Mouse (Mus musculus): ENCODE data around the gene Prdx2. TPM values are rescaled to one million over a fixed set of nuclear protein-coding genes. Genes with fewer than 3 reads are reported as not detected.

The Prdx2 gene
- polyA plus RNA-seq, 1 experiment from 2014 or later = 965 TPM

DNA sequence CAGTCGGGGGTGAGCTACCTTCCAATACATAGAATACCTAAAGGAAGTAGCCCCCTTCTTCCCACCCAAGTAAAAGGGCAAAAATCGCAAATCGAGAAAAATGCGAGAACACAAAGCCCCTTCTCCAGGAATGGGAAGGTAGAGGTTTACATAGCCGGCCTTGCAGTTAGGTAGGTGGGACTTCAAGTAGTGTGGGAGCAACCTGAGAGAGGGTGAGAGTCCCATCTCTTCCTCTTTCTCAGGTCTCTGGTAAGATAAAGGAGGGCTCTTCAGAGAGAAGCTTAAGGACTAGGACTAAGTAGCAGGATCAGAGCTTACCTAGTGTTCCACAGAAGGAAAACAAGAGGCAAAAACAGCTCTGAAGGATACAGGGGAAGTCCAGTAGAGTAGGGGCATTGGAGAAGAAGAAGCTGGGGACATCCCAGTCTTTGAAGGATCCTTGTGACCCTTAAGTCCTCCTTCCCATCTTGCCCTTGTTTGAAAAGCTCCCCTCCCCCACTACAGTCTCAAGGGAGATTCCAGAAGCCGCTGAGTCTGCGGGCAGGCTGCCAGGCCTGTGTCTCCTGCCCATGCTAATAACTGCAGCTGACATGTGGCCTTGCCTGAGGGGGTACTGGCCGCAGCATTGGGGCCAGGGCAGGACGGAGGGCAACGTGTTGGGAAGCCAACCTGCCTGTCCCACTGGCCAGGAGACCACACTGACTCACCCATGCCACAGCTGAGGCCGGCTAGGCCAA, 11.4 kb downstream of the Prdx2 start:
- H3K4me3 ChIP-seq (ENCODE audit: low read length) = no peak overlapping the region
- H3K9me3 ChIP-seq (ENCODE audit: control insufficient read depth, low read length) = no peaks in the 10 kb centered on the region
- peaks cover 70% of the 10 kb centered on the region for H3K4me1 ChIP-seq (ENCODE audit: control insufficient read depth, insufficient read depth, low read length)
- no peak overlapping the region for H3K9ac ChIP-seq (ENCODE audit: low read depth, low read length)
- peak overlapping the region; percentile 98 for H3K4me2 ChIP-seq (replicated peaks; ENCODE audit: low read depth, low read length)
- H3K36me3 ChIP-seq (ENCODE audit: control insufficient read depth, insufficient read depth, low read length) = no peaks in the 10 kb centered on the region
- peak overlapping the region; percentile 53; the same call in 1 of the 2 replicates for H3K27ac ChIP-seq (ENCODE audit: low read depth, low read length)
- WGBS = 41% methylated on average over 11 of the region's 11 CpGs
- H3K27me3 ChIP-seq (ENCODE audit: control insufficient read depth, insufficient read depth, low read length) = no peaks in the 10 kb centered on the region; the same call in 1 of the 2 replicates
- ATAC-seq (ENCODE audit: low FRiP score, low TSS enrichment) = no peak

- H3K4me3 ChIP-seq (ENCODE audit: low read length) = no peak overlapping the region
- no peak overlapping the region; the same call in 1 of the 2 replicates for H3K27ac ChIP-seq (ENCODE audit: low read depth, low read length)
- peaks cover 68% of the 10 kb centered on the region for H3K4me1 ChIP-seq (ENCODE audit: control insufficient read depth, insufficient read depth, low read length)
- H3K9ac ChIP-seq (ENCODE audit: low read depth, low read length) = no peak overlapping the region
- H3K4me2 ChIP-seq (replicated peaks; ENCODE audit: low read depth, low read length) = no peak overlapping the region
- no peaks in the 10 kb centered on the region; the same call in 1 of the 2 replicates for H3K27me3 ChIP-seq (ENCODE audit: control insufficient read depth, insufficient read depth, low read length)
- ATAC-seq (ENCODE audit: low FRiP score, low TSS enrichment) = no peak
- no peaks in the 10 kb centered on the region for H3K36me3 ChIP-seq (ENCODE audit: control insufficient read depth, insufficient read depth, low read length)
- 73% methylated on average over 15 of the region's 15 CpGs for WGBS
- H3K9me3 ChIP-seq (ENCODE audit: control insufficient read depth, low read length) = no peaks in the 10 kb centered on the region
Observed at GRCm38 (mm10) chr8:84981644-84982498, 12.5 kb downstream of the Prdx2 start.

- WGBS = 73% methylated on average over 3 of the region's 3 CpGs
- H3K27ac ChIP-seq (ENCODE audit: low read depth, low read length) = no peak overlapping the region
- no peak overlapping the region for H3K9ac ChIP-seq (ENCODE audit: low read depth, low read length)
- H3K36me3 ChIP-seq (ENCODE audit: control insufficient read depth, insufficient read depth, low read length) = no peaks in the 10 kb centered on the region
- no peaks in the 10 kb centered on the region for H3K9me3 ChIP-seq (ENCODE audit: control insufficient read depth, low read length)
- H3K27me3 ChIP-seq (ENCODE audit: control insufficient read depth, insufficient read depth, low read length) = no peaks in the 10 kb centered on the region
- H3K4me2 ChIP-seq (replicated peaks; ENCODE audit: low read depth, low read length) = no peak overlapping the region
- ATAC-seq (ENCODE audit: low FRiP score, low TSS enrichment) = no peak
- H3K4me3 ChIP-seq (ENCODE audit: low read length) = no peak overlapping the region
- peaks cover 63% of the 10 kb centered on the region for H3K4me1 ChIP-seq (ENCODE audit: control insufficient read depth, insufficient read depth, low read length)
Observed at GRCm38 (mm10) chr8:84982499-84983011, 13.2 kb downstream of the Prdx2 start.

- no peaks in the 10 kb centered on the region for H3K9me3 ChIP-seq (ENCODE audit: control insufficient read depth, low read length)
- peak overlapping the region; percentile 58; the same call in 1 of the 2 replicates for H3K9ac ChIP-seq (ENCODE audit: low read depth, low read length)
- WGBS = 3% methylated on average over 15 of the region's 16 CpGs
- peaks cover 52% of the 10 kb centered on the region for H3K4me1 ChIP-seq (ENCODE audit: control insufficient read depth, insufficient read depth, low read length)
- H3K27ac ChIP-seq (ENCODE audit: low read depth, low read length) = peak overlapping the region; percentile 74; the same call in 1 of the 2 replicates
- no peaks in the 10 kb centered on the region for H3K36me3 ChIP-seq (ENCODE audit: control insufficient read depth, insufficient read depth, low read length)
- H3K4me2 ChIP-seq (replicated peaks; ENCODE audit: low read depth, low read length) = peak overlapping the region; percentile 96
- H3K27me3 ChIP-seq (ENCODE audit: control insufficient read depth, insufficient read depth, low read length) = no peaks in the 10 kb centered on the region
- peak overlapping the region; percentile 48 for H3K4me3 ChIP-seq (ENCODE audit: low read length)
- ATAC-seq (ENCODE audit: low FRiP score, low TSS enrichment) = no peak
Observed at GRCm38 (mm10) chr8:84984294-84985048, 15.1 kb downstream of the Prdx2 start.

- ATAC-seq (ENCODE audit: low FRiP score, low TSS enrichment) = no peak; the same call in 1 of the 2 replicates
- WGBS = under 1% methylated on average over 23 of the region's 23 CpGs
- no peaks in the 10 kb centered on the region for H3K9me3 ChIP-seq (ENCODE audit: control insufficient read depth, low read length)
- peak overlapping the region; percentile 74; the same call in 1 of the 2 replicates for H3K27ac ChIP-seq (ENCODE audit: low read depth, low read length)
- peak overlapping the region; percentile 96 for H3K4me2 ChIP-seq (replicated peaks; ENCODE audit: low read depth, low read length)
- H3K4me1 ChIP-seq (ENCODE audit: control insufficient read depth, insufficient read depth, low read length) = peaks cover 53% of the 10 kb centered on the region
- no peaks in the 10 kb centered on the region for H3K36me3 ChIP-seq (ENCODE audit: control insufficient read depth, insufficient read depth, low read length)
- H3K4me3 ChIP-seq (ENCODE audit: low read length) = peak overlapping the region; percentile 48
- H3K9ac ChIP-seq (ENCODE audit: low read depth, low read length) = peak overlapping the region; percentile 58
- no peaks in the 10 kb centered on the region for H3K27me3 ChIP-seq (ENCODE audit: control insufficient read depth, insufficient read depth, low read length)
Observed at GRCm38 (mm10) chr8:84985049-84985683, 15.8 kb downstream of the Prdx2 start.

DNA sequence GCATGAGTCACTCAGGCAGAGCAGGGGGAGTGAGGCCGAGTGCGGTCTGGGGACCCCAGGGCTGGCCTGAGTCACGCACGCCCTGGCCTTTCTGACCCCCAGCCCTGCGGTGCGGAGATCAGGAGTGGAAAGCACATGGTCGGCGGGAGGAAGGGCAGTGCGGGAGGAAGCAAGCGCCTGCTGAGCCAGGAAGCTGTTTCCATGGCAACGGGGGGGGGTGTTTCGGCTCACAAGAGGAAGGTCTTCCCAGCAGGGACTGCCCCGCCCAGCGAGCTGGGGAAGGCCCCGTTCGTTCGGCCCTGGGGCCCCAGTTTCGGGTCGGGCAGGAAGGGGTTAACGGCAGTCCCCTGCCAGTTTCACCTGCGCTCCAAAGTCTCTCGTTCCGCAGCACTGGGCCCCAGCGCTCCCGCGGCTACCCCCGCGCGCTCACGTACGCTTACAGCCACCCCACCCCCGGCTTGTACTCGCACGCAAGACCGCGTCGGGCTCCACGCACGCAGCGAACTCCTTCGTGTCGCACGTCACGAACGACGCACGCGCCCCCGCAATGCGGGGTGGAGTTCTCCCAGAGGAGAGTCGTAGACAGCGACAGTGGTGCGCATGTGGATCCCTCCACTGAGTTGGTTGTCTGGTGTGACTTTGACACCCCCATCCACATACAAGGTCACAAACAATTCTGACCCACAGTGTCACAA, 16.4 kb downstream of the Prdx2 start:
- Histone ChIP-seq H3K36me3 (ENCODE audit: control insufficient read depth, insufficient read depth, low read length) (no peaks in the 10 kb centered on the region), H3K27ac (ENCODE audit: low read depth, low read length) (peak overlapping the region; percentile 74), H3K4me1 (ENCODE audit: control insufficient read depth, insufficient read depth, low read length) (peaks cover 47% of the 10 kb centered on the region), H3K9me3 (ENCODE audit: control insufficient read depth, low read length) (no peaks in the 10 kb centered on the region), H3K4me2 (replicated peaks; ENCODE audit: low read depth, low read length) (peak overlapping the region; percentile 96), H3K27me3 (ENCODE audit: control insufficient read depth, insufficient read depth, low read length) (no peaks in the 10 kb centered on the region), H3K4me3 (ENCODE audit: low read length) (peak overlapping the region; percentile 48), H3K9ac (ENCODE audit: low read depth, low read length) (peak overlapping the region; percentile 58)
- ATAC-seq (ENCODE audit: low FRiP score, low TSS enrichment) = peak; percentile 46
- under 1% methylated on average over 52 of the region's 53 CpGs for WGBS

- H3K4me2 ChIP-seq (replicated peaks; ENCODE audit: low read depth, low read length) = peak overlapping the region; percentile 96
- H3K4me1 ChIP-seq (ENCODE audit: control insufficient read depth, insufficient read depth, low read length) = peaks cover 41% of the 10 kb centered on the region
- peak overlapping the region; percentile 58; the same call in 1 of the 2 replicates for H3K9ac ChIP-seq (ENCODE audit: low read depth, low read length)
- ATAC-seq (ENCODE audit: low FRiP score, low TSS enrichment) = no peak
- peak overlapping the region; percentile 48 for H3K4me3 ChIP-seq (ENCODE audit: low read length)
- H3K9me3 ChIP-seq (ENCODE audit: control insufficient read depth, low read length) = no peaks in the 10 kb centered on the region
- peak overlapping the region; percentile 74 for H3K27ac ChIP-seq (ENCODE audit: low read depth, low read length)
- H3K36me3 ChIP-seq (ENCODE audit: control insufficient read depth, insufficient read depth, low read length) = no peaks in the 10 kb centered on the region
- WGBS = 38% methylated on average over 8 of the region's 8 CpGs
- H3K27me3 ChIP-seq (ENCODE audit: control insufficient read depth, insufficient read depth, low read length) = no peaks in the 10 kb centered on the region
Observed at GRCm38 (mm10) chr8:84986379-84986945, 17.1 kb downstream of the Prdx2 start.

All from kidney, embryonic 14.5 days (tissue).